In the genomic region with DNA sequence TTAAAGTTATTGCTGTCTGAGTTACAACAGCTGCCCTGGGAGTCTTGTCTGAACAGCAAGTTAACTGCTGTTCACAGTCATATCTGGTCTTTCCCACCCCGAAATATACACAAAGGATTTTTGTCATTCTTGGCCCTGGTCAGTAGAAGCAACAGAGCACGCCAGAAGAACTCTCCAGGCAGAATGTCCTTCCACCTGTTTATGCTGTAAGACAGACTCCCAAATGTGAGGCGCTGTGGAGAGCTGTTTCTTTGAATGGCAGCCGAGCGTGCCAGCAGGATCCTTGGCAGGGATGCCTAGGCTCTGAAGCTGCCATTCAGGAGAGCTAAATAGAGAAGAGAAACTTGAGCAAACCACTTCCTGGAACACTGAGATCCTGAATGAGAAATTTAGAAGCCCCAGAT, we compare ENCODE assay signal across 8 mouse cellular contexts. TPM values are rescaled to one million over a fixed set of nuclear protein-coding genes. Genes with fewer than 3 reads are reported as not detected.
DNase-seq lines count a peak whose midpoint lies in the region; ATAC-seq lines count a peak whose summit lies in the region.

No protein-coding gene starts in this region.

- H3K27ac ChIP-seq in forebrain, embryonic 14.5 days (ENCODE audit: low read depth, low read length), result no peak overlapping the region
- no peak overlapping the region for H3K27ac ChIP-seq in forebrain, embryonic 10.5 days

- intact Hi-C loops in gastrocnemius, postnatal 36 days (cut with DNase I), result loop anchor here (2.0 to 10.0 kb wide), 2 partner anchors 78 to 310 kb away; a partner anchor contains a TSS
- intact Hi-C loops in left cerebral cortex, postnatal 36 days (cut with DNase I), result loop anchor here (2.0 kb wide), 1 partner anchor 78 kb away; a partner anchor contains a TSS

- no peak overlapping the region for H3K9ac ChIP-seq in forebrain, embryonic 14.5 days (ENCODE audit: low read length)

- WGBS in forebrain, embryonic 14.5 days, result 21% methylated on average over 5 of the region's 5 CpGs
- 67% methylated on average over 5 of the region's 5 CpGs for WGBS in forebrain, embryonic 10.5 days

- H3K4me3 ChIP-seq in forebrain, embryonic 14.5 days (ENCODE audit: low read depth, low read length), result no peak overlapping the region
- no peak overlapping the region for H3K4me3 ChIP-seq in forebrain, embryonic 10.5 days

- no peaks in the 10 kb centered on the region for H3K27me3 ChIP-seq in forebrain, embryonic 14.5 days (replicated peaks; ENCODE audit: control insufficient read depth, insufficient read depth, low read length)
- H3K27me3 ChIP-seq in forebrain, embryonic 10.5 days (ENCODE audit: poor library complexity, severe bottlenecking), result no peaks in the 10 kb centered on the region

- H3K4me1 ChIP-seq in forebrain, embryonic 14.5 days (ENCODE audit: control insufficient read depth, insufficient read depth, low read length), result peaks cover 4% of the 10 kb centered on the region; the same call in 1 of the 2 replicates
- H3K4me1 ChIP-seq in forebrain, embryonic 10.5 days, result no peaks in the 10 kb centered on the region

- peak; percentile 83 for DNase-seq in forebrain, embryonic 14.5 days (ENCODE audit: low spot score)
- DNase-seq in forebrain, embryonic 10.5 days (ENCODE audit: extremely low spot score, low spot score), result no peak
- peak; percentile 87 to 90 for DNase-seq in cerebellum, postnatal 25 days
- DNase-seq in gastrocnemius, postnatal 36 days, result peak; percentile 78
- DNase-seq in kidney, adult 8-10 months, result peak; percentile 9 to 14
- DNase-seq in left cerebral cortex, postnatal 36 days (ENCODE audit: low spot score in 2 of 2), result peak; percentile 82 to 85
- peak; percentile 55 for DNase-seq in ovary, postnatal 36 days (ENCODE audit: low spot score)
- DNase-seq in thymus, postnatal 36 days, result no peak

- no peaks in the 10 kb centered on the region for H3K36me3 ChIP-seq in forebrain, embryonic 14.5 days (ENCODE audit: control insufficient read depth, insufficient read depth, low read length)
- no peaks in the 10 kb centered on the region for H3K36me3 ChIP-seq in forebrain, embryonic 10.5 days (replicated peaks)

- H3K9me3 ChIP-seq in forebrain, embryonic 14.5 days (replicated peaks; ENCODE audit: control insufficient read depth, low read length), result no peaks in the 10 kb centered on the region
- no peaks in the 10 kb centered on the region for H3K9me3 ChIP-seq in forebrain, embryonic 10.5 days

- H3K4me2 ChIP-seq in forebrain, embryonic 14.5 days (ENCODE audit: low read length), result no peak overlapping the region

- ATAC-seq in forebrain, embryonic 14.5 days, result peak; percentile 70; the same call in 1 of the 2 replicates

RNA-seq across cellular contexts. Expression of a gene that starts 23.4 kb away (rescaled TPM):
- polyA plus RNA-seq in forebrain, embryonic 14.5 days (2014; fragmentation: Nextera tagmentation; extraction: Ambion mirVana), result 25.3 and 31.6 TPM in 2 replicates
- polyA plus RNA-seq in forebrain, embryonic 10.5 days (2016; fragmentation: Nextera tagmentation; extraction: Ambion mirVana), result 22.1 and 24.2 TPM in 2 replicates
- 10 to 100 TPM; 36.5 to 40.1 TPM for total RNA-seq in gastrocnemius, postnatal 36 days (2021)
- 10 to 100 TPM; 53.5 to 53.8 TPM for total RNA-seq in left cerebral cortex, postnatal 36 days (2021)

Comparison
In these comparisons a context has a peak if more than half of its experiments do, and no peak if none do; other contexts are left out.
1. DNase-seq: peak in forebrain, embryonic 14.5 days (single experiment), cerebellum, postnatal 25 days (2 of 2), gastrocnemius, postnatal 36 days (2 of 2), kidney, adult 8-10 months (2 of 2), left cerebral cortex, postnatal 36 days (2 of 2) and ovary, postnatal 36 days (single experiment); none in forebrain, embryonic 10.5 days (single experiment) and thymus, postnatal 36 days (0 of 2).